Mouse (Mus musculus): ENCODE results near the gene Lenep. TPM values are rescaled to one million over a fixed set of nuclear protein-coding genes. Genes with fewer than 3 reads are reported as not detected.
A peak's percentile ranks its signal among the peaks of the same experiment; 100 is the strongest.

Gene Lenep
- 0.75 TPM in 1 of 2 replicates, not detected in the other for polyA plus RNA-seq (2015; fragmentation: Nextera tagmentation; extraction: Ambion mirVana)

DNA sequence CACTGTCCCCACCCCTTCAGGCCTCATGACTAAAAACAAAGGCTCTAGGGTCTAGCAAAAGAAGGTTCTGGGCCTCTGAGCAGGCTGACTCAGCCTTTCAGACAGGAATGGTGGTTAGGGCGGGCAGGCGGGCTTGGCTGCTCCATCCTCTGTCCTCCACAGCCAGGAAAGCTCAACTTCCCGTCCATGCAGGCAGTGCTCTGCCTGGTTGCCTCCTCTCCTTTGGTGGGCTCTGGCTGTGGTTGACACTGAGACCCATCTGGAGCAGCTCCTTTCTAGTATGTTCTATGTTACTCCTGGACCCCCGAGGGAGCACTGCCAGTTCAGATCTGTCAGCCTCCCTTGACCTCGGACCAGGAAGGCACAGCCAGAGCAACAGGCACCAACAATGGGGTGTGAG, at the start of gene Lenep:
Lenep (minus strand) TSS at position 101 of the 400 bp plus-strand sequence.
- Histone ChIP-seq H3K4me2 (no peak within 1 kb of the TSS), H3K4me1 (no peaks in the 10 kb centered on the region), H3K27me3 (replicated peaks) (no peaks in the 10 kb centered on the region), H3K27ac (replicated peaks) (no peak within 1 kb of the TSS), H3K4me3 (no peak within 1 kb of the TSS), H3K9ac (no peak within 1 kb of the TSS), H3K9me3 (no peaks in the 10 kb centered on the region), H3K36me3 (peaks cover 79% of the 10 kb centered on the region)
- ATAC-seq (ENCODE audit: extremely low read depth, insufficient number of reproducible peaks, low FRiP score, low TSS enrichment) = no peak
- WGBS = 84% methylated on average over 5 of the region's 5 CpGs

DNA sequence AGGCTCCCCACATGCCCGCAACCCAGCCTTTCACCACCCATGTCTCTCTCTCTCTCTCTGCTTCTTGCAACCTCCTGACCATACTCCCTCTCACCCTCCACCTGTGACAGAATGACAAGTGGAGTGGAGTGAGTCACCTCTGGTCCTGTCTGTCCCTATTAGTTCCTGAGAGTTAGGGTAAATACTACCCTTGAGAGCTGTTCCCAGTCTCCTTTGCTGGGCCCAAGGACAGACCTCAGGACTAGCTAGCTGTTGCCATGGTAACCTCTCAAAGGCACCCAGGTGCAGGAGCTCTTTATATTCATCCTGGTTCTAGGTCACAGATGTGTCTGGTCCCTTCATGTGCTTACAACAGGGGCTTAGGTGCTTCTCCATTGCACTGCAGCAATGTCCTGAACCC, 49.3 kb upstream of the Lenep start:
- Histone ChIP-seq H3K36me3 (peaks cover 15% of the 10 kb centered on the region), H3K9ac (peak overlapping the region; percentile 68), H3K27ac (replicated peaks) (0 out of 2 replicates have a peak overlapping the region, but pooled peaks have one; percentile 12), H3K27me3 (replicated peaks) (no peaks in the 10 kb centered on the region), H3K4me3 (no peak overlapping the region), H3K4me1 (peaks cover 52% of the 10 kb centered on the region), H3K9me3 (no peaks in the 10 kb centered on the region), H3K4me2 (no peak overlapping the region)
- WGBS = 38% methylated on average over 1 of the region's 1 CpGs
- no peak for ATAC-seq (ENCODE audit: extremely low read depth, insufficient number of reproducible peaks, low FRiP score, low TSS enrichment)

DNA sequence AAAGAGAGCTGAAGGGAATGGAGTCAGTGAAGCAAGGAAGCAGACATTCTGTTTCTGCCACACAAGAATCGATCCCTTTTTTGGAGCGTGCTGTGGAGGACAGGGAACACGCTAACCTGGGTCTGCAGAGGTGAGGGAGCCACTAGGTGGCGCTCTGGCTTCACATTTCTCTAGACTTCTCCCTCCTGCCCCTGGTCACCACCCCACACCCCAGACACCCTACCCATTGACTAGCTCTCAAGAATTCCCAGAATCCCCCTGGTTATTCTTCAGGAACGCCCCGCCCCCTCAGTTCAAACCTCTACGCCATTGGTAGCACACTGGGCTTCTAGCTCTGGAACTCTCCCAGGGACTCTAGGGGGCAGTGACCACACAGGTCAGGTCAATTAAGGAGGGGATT, 46.9 kb upstream of the Lenep start:
- no peak; the same call in 1 of the 2 replicates for ATAC-seq (ENCODE audit: extremely low read depth, insufficient number of reproducible peaks, low FRiP score, low TSS enrichment)
- H3K4me1 ChIP-seq = peaks cover 50% of the 10 kb centered on the region
- H3K9me3 ChIP-seq = no peaks in the 10 kb centered on the region
- H3K27ac ChIP-seq (replicated peaks) = peak overlapping the region; percentile 93
- H3K36me3 ChIP-seq = peaks cover 39% of the 10 kb centered on the region
- 34% methylated on average over 7 of the region's 7 CpGs for WGBS
- no peak overlapping the region for H3K4me3 ChIP-seq
- peak overlapping the region; percentile 65 for H3K9ac ChIP-seq
- H3K4me2 ChIP-seq = peak overlapping the region; percentile 47
- no peaks in the 10 kb centered on the region for H3K27me3 ChIP-seq (replicated peaks)

DNA sequence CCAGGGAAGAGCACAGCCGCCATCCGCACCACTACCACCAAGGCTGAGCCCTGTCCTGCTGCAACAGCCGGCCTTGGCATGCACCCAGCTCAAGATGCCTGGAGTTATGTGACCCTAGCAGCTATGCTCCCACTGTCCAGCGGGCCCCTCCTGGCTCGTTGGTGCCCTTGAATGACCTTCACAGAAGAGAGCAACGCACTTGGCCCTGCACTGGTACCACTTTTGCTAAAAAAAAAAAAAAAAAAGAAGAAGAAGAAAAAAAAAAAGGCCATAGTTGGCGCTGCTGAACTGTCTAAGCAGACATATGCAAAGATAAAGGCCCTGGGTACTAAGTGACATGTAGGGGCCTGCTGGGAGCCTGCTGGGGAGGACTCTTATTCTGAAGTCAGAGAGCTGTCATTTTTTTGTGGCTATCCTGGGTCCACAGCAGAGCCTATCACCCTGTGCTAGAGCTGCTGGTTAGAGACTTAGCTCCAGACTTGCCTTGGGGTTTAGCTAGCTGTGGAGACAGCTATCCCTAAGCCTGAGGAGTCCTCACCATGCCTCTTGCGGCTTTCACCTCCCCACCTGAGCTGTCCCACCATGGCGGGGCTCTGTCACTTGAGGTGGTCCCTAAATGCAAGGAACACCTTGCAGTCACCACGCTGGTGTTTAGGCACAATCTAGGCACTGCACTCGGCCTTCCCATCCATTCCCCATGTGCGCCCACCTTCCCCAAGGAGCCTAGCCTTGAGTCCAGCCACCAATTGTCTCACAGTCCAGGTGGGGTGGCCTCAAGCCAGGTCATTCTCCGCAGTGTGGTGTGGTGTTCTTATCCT, 46.3 kb upstream of the Lenep start:
- H3K36me3 ChIP-seq = peaks cover 45% of the 10 kb centered on the region
- peak overlapping the region; percentile 65 for H3K9ac ChIP-seq
- 33% methylated on average over 13 of the region's 13 CpGs for WGBS
- H3K9me3 ChIP-seq = no peaks in the 10 kb centered on the region
- peak overlapping the region; percentile 93 for H3K27ac ChIP-seq (replicated peaks)
- peaks cover 50% of the 10 kb centered on the region for H3K4me1 ChIP-seq
- H3K27me3 ChIP-seq (replicated peaks) = no peaks in the 10 kb centered on the region
- H3K4me3 ChIP-seq = 0 out of 2 replicates have a peak overlapping the region, but pooled peaks have one; percentile 3
- peak overlapping the region; percentile 47 for H3K4me2 ChIP-seq
- peak; percentile 33; the same call in 1 of the 2 replicates for ATAC-seq (ENCODE audit: extremely low read depth, insufficient number of reproducible peaks, low FRiP score, low TSS enrichment)

DNA sequence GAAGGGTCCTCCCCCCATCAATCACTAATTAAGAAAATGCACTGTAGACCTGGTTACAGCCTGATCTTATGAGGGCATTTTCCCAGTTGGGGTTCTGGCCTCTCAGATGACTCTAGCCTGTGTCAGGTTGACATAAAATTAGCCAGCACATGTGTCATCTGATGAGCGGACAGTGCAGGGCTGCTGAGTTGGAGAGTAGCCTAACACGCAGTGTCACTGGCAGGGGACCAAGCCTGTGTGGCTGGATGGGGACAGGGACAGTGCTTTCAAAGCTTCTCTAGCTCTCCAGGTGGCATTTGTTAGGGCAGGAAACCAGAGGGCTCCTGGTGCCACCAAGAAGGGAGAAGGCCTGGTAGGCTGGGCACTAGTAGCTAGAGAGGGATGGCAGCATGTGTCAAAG, 38.1 kb upstream of the Lenep start:
- Histone ChIP-seq H3K27me3 (replicated peaks) (no peaks in the 10 kb centered on the region), H3K9ac (no peak overlapping the region), H3K4me3 (no peak overlapping the region), H3K4me2 (no peak overlapping the region), H3K9me3 (no peaks in the 10 kb centered on the region), H3K4me1 (peaks cover 26% of the 10 kb centered on the region), H3K27ac (replicated peaks) (no peak overlapping the region), H3K36me3 (peaks cover 59% of the 10 kb centered on the region)
- ATAC-seq (ENCODE audit: extremely low read depth, insufficient number of reproducible peaks, low FRiP score, low TSS enrichment) = no peak
- WGBS = 85% methylated on average over 2 of the region's 2 CpGs

DNA sequence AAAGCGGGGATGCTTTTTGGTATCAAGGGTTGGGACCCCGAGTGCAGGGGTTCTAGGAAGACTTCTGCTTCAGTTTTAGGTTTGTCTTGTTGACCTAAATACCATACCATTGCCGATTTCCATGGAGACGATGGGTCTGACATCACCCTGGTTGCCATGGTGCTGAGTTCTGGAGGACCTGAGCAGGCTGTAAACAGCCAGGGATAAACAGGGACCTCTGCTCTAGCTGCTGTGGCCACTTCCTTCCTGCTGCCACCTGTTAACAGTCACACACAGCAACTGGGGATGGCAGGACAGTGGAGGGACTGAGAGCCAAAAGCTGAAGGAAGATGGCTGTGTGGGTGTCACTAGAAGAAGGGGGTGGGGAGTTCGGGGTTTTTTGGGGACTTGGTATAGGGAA, 34.7 kb upstream of the Lenep start:
- H3K27ac ChIP-seq (replicated peaks) = peak overlapping the region; percentile 85
- H3K4me1 ChIP-seq = peaks cover 36% of the 10 kb centered on the region
- H3K9me3 ChIP-seq = no peaks in the 10 kb centered on the region
- peak overlapping the region; percentile 79 for H3K4me2 ChIP-seq
- ATAC-seq (ENCODE audit: extremely low read depth, insufficient number of reproducible peaks, low FRiP score, low TSS enrichment) = no peak
- H3K4me3 ChIP-seq = peak overlapping the region; percentile 66
- peaks cover 57% of the 10 kb centered on the region for H3K36me3 ChIP-seq
- no peaks in the 10 kb centered on the region for H3K27me3 ChIP-seq (replicated peaks)
- 28% methylated on average over 5 of the region's 5 CpGs for WGBS
- peak overlapping the region; percentile 85 for H3K9ac ChIP-seq

DNA sequence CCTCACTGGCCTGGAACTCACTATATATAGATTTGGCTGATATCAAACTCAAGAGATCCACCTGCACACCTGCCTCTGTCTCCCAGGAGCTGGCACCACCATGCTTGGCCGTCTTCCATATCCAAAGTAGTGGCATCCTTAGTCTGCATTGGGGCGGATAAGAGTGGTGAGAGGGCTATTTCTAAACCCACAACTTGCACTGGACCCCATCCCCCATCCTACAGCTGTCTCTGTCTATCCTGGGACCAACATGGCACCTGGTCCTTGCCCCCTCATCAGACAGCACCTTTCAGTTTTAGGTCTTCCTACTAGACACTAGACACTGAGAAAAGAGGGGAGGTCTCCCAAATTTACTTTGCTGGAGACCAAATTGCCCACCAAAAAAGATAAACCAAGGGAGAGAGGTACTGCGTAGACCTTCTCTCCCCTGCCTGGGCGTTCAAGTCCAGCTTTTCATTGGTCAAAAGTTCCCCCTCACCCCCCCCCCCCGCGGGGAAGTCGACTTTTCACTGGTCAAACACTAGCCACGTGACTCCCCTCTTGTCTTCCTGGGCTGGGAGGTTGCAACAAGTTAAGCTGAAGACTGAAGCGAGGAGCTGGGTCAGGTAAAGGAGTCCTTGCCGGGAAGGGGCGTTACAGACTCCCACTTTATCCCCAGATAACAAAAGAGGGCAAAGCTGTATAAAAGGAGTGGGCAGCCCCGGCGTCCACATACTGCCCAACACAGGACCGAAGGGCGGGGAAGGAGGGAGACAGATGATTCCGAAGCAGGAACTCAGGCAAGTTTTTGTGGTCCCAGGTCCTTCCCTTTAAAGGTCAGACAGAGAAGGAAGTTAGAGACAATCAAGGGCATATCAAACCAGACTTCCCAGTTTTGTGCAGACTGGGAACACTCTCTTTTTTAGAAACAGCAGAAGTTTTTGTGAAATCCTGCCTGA, 33.9 kb upstream of the Lenep start, which contains the start of gene Pbxip1:
Pbxip1 (plus strand) TSS at position 531 of the 938 bp plus-strand sequence.
- Histone ChIP-seq H3K4me2 (peak within 1 kb of the TSS; percentile 79), H3K9me3 (no peaks in the 10 kb centered on the region), H3K27me3 (replicated peaks) (no peaks in the 10 kb centered on the region), H3K27ac (replicated peaks) (peak within 1 kb of the TSS; percentile 85), H3K36me3 (peaks cover 54% of the 10 kb centered on the region), H3K9ac (peak within 1 kb of the TSS; percentile 85), H3K4me1 (peaks cover 44% of the 10 kb centered on the region), H3K4me3 (peak within 1 kb of the TSS; percentile 66)
- 4% methylated on average over 16 of the region's 16 CpGs for WGBS
- ATAC-seq (ENCODE audit: extremely low read depth, insufficient number of reproducible peaks, low FRiP score, low TSS enrichment) = peak; percentile 72

DNA sequence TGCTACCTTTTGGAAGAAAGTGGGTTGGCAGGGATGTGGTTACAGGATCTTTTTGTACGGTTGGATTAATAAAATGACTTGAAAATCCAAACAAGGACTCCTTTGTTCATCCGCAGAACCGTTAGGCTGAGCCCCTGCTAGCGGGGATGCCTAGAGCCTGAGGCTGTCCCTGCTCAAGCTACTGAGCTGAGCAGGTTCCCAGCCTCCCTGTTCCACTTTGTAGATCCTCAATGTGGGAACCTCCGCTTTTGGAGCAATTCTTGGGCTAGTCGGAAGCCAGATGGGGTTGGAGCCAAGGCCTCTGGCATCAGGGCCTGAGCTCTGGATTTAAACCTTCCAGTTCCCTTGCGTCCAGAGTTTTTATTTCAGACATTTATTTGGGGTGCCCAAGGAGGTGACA, 32.4 kb upstream of the Lenep start:
- Histone ChIP-seq H3K4me3 (no peak overlapping the region), H3K9ac (no peak overlapping the region), H3K4me2 (no peak overlapping the region), H3K27ac (replicated peaks) (no peak overlapping the region), H3K36me3 (peaks cover 40% of the 10 kb centered on the region), H3K4me1 (peaks cover 51% of the 10 kb centered on the region), H3K27me3 (replicated peaks) (no peaks in the 10 kb centered on the region), H3K9me3 (no peaks in the 10 kb centered on the region)
- ATAC-seq (ENCODE audit: extremely low read depth, insufficient number of reproducible peaks, low FRiP score, low TSS enrichment) = no peak
- WGBS = 83% methylated on average over 7 of the region's 7 CpGs

DNA sequence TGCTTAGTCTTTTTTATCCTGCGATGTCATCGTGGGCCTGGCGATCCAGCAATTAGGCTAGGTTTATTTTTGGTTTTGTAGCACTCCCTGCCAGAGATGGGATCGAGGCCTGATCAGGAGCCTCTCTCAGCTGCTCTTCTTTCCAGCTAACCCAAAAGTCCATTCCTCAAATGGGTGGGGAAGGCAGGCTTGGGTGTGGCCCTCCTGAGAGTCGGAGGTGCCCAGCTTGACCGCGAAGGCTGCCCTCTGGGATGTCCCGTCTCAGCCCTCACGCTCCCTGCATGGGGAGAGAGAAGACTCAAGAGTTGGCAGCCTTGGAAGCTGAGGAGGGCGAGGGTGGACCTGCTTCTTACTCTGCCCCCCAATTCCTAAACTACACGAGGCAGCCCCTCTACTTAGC, 31.9 kb upstream of the Lenep start:
- H3K27ac ChIP-seq (replicated peaks) = no peak overlapping the region
- no peak overlapping the region for H3K4me2 ChIP-seq
- 75% methylated on average over 11 of the region's 11 CpGs for WGBS
- H3K36me3 ChIP-seq = peaks cover 35% of the 10 kb centered on the region
- no peaks in the 10 kb centered on the region for H3K27me3 ChIP-seq (replicated peaks)
- no peak overlapping the region for H3K9ac ChIP-seq
- no peaks in the 10 kb centered on the region for H3K9me3 ChIP-seq
- peaks cover 51% of the 10 kb centered on the region for H3K4me1 ChIP-seq
- no peak for ATAC-seq (ENCODE audit: extremely low read depth, insufficient number of reproducible peaks, low FRiP score, low TSS enrichment)
- H3K4me3 ChIP-seq = no peak overlapping the region

DNA sequence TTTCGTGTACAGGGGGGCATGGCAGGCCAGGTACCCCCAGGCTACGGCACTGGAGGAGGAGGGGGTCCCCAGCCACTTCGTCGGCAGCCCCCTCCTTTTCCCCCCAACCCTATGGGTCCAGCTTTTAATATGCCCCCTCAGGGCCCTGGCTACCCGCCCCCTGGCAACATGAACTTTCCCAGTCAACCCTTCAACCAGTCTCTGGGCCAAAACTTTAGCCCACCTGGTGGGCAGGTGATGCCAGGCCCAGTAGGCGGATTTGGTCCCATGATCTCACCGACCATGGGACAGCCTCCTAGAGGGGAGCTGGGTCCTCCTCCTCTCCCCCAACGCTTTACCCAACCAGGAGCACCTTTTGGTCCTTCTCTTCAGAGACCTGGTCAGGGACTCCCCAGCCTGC, 30.0 kb upstream of the Lenep start:
- no peak overlapping the region for H3K4me3 ChIP-seq
- ATAC-seq (ENCODE audit: extremely low read depth, insufficient number of reproducible peaks, low FRiP score, low TSS enrichment) = no peak

More for the DNA sequence above, 30.0 kb upstream of the Lenep start:
- H3K27me3 ChIP-seq (replicated peaks) = no peaks in the 10 kb centered on the region
- no peaks in the 10 kb centered on the region for H3K9me3 ChIP-seq
- H3K27ac ChIP-seq (replicated peaks) = no peak overlapping the region
- peaks cover 37% of the 10 kb centered on the region for H3K4me1 ChIP-seq
- no peak overlapping the region for H3K9ac ChIP-seq
- 92% methylated on average over 8 of the region's 8 CpGs for WGBS
- H3K36me3 ChIP-seq = peaks cover 47% of the 10 kb centered on the region
- no peak overlapping the region for H3K4me2 ChIP-seq
